Mouse (Mus musculus) layer of hippocampus, postnatal 14 days (tissue): Measurements from ENCODE around the gene Id1. TPM values are rescaled to one million over a fixed set of nuclear protein-coding genes. Genes with fewer than 3 reads are reported as not detected.

Experiments used
- DNase-seq, 2 experiments: peaks; one replicate each; pipeline ENCODE4 v3.0.0; 2021 to 2022; ENCODE audit warnings: low spot score in 2 of 2, mixed read lengths in 1 of 2
- total RNA-seq, 2 experiments: library from RNA; stranded (reverse); gene quantifications; 2 replicates each; pipeline ENCODE4 v1.2.3; 2021

The Id1 gene
- total RNA-seq, 2 experiments from 2014 or later: 32.9 to 35.8 TPM

DNA sequence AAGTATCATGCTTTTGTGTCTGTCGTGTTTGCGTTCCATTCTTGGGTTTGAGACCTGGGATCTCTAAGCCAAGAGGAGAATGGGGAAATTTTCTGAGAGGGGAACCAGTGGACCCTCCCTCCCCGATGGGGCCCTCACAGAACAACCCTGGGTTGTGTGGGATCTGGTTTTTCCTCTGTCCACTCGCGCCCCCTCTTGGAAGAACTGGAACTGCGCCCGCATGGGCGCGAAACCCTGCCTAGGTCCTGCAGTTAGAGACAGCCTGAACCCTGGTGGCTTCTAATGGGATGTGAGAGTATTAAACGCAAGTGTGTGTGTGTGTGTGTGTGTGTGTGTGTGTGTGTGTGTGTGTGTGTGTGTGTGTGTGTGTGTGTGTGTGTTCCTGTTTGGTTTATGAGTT lies 6.4 kb downstream of the Id1 start:
- DNase-seq: peak in 1 of 2 experiments; percentile 39

- no peak for DNase-seq
Measured at GRCm38 (mm10) chr2:152753944-152754711, 18.1 kb downstream of the Id1 start, which contains the start of gene Cox4i2. Gene Cox4i2 (plus strand): TSS chr2:152754173.

DNA sequence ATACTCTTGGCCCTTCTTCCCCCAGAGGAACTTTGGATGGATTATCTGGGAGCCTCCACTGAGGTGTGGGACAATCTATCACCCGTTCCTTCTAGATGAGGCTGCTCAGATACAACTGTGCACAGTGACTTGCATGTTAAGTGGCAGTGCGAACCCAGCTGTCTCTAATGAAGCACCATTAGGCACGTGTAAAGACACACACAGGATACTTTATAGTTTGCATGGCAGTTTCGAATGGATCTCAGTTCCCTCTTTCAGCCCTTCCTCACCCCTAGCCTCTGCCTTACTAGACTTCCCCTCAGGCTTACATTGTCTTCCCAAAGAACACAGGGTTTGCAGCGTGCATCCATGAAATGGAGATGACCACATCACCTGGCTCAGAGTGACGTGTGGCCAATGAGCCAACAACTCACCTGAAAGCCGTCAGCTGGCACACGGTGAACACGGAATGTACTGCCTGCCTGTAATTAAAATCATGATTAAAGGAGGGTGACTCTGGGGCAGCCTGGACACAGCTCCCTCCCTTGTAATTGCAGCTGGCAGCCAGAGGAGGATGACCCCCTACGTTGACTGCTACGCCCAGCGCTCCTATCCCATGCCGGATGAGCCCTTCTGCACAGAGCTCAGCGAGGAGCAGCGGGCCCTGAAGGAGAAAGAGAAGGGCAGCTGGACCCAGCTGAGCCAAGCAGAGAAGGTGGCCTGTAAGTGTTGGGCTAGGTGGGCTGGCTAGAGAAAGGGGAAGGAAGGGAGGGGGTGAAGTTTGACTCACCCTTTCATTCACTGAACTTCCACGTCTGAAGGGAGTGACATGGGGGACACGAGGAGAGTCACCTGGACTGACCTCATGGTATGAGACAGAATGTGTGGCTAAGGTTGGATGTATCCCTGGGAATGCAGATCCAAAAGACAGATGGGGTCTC lies 20.7 kb downstream of the Id1 start:
- no peak for DNase-seq

DNA sequence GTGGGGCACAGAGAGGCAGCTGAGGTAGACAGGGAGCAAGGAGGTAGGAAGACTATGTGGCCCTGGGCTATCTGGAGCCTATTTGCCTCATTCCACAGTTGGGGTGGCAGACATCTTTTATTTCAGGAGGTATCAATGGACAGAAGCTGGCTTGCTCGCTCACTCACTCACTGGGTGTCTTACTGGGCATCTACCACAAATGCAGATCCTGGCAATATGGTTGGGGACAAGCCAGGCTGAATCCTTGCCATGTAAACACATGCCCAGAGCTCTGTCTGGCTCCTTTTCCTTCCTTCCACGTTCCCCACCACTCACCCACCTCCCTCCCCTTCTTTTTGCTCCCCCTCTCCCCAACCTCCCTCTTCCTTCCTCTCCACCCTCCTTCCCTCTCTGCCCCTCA lies 21.4 kb downstream of the Id1 start:
- DNase-seq: no peak

GRCm38 (mm10) chr2:152758351-152758750 lies 22.3 kb downstream of the Id1 start:
- no peak for DNase-seq

DNA sequence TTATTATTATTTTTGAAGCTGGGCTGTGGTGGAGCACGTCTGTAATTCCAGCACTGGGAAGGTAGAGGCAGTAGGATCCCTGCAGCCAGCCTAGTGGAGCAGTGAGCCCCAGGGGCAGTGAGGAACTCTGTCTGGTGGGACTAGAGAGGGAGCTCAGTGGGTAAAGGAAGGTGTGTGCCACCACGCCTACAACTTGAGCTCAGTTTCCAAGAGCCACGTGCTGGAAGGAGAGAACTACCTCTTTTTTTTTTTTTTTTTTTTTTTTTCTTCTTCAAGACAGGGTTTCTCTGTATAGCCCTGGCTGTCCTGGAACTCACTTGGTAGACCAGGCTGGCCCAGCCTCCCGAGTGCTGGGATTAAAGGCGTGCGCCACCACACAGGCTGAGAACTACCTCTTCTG lies 27.3 kb downstream of the Id1 start:
- DNase-seq: no peak

DNA sequence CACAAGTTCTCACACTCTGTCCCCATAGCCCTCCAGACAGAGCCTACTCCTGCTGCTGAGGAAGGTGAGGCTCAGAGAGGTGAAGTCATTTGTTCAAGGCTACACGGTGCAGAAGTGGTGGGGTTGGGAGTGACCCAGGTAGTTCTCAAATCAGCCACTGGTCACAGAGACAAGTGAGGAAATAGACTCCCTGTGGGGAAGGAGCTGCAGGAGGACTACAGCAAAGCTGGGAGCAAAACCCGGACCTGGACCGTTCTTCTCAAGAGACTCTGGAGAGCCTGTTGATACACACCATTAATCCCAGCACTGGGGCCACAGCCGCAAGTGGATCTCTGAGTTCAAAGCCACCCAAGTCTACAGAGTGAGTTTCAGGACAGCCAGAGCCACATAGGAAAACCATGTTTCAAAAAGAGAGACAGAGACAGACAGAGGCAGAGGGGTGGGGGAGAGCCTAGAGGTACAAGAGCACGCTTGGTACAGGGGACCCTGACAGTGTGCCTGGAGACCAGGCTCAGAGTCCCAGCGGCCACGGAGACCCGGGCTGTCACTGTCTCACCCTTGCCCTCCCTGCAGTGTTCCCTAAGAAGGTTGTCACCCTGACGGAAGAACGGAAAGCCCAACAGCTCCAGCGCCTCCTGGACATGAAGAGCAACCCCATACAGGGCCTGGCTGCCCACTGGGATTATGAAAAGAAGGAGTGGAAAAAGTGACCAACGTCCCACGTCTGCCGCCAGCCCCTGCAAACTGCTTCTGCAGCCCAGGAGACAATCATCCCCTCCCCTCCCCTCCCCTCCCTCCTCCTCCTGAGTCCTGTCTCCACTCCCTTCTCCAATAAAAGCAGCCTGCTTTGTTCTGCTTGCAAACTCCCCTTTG lies 28.4 kb downstream of the Id1 start:
- DNase-seq: no peak

DNA sequence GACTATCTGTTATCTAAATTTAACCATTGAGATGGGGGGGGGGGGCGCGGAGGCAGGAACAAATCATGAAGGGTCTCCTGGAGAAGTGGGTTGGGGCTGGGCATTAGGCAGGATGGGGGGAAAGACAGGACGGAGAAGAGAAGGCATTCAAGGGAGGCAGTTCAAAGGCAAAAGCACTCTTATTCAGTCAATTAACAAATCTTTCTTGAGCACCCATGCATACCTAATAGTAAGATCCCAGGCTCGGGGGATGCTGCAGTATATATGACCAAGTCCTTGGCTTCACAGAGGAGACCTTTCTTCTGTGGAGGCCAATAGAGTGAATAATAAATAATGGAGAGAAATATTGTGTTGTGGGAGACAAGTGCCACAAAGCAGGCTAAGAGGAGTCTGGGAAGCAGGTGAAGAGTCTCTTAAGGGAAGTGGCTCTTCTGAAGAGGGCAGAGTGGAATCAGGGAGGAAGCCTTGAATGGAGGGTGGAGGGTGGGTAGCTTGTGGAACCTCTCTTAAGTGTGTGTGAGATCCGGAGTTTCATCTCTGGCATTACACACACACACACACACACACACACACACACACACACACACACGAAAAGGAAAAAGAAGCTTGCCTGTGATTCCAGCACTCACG lies 29.1 kb downstream of the Id1 start:
- DNase-seq: no peak

- DNase-seq: peak; percentile 81 to 89
Measured at GRCm38 (mm10) chr2:152766387-152767123, 30.5 kb downstream of the Id1 start.

GRCm38 (mm10) chr2:152767618-152768271 lies 31.7 kb downstream of the Id1 start:
- DNase-seq: no peak

GRCm38 (mm10) chr2:152769677-152770076 lies 33.6 kb downstream of the Id1 start:
- DNase-seq: no peak

- no peak for DNase-seq
Measured at GRCm38 (mm10) chr2:152771571-152771970, 35.5 kb downstream of the Id1 start.

- DNase-seq: no peak
Measured at GRCm38 (mm10) chr2:152772231-152772630, 36.2 kb downstream of the Id1 start.

GRCm38 (mm10) chr2:152775357-152775756 lies 39.3 kb downstream of the Id1 start:
- no peak for DNase-seq

GRCm38 (mm10) chr2:152776019-152776418 lies 40.0 kb downstream of the Id1 start:
- DNase-seq: no peak

DNA sequence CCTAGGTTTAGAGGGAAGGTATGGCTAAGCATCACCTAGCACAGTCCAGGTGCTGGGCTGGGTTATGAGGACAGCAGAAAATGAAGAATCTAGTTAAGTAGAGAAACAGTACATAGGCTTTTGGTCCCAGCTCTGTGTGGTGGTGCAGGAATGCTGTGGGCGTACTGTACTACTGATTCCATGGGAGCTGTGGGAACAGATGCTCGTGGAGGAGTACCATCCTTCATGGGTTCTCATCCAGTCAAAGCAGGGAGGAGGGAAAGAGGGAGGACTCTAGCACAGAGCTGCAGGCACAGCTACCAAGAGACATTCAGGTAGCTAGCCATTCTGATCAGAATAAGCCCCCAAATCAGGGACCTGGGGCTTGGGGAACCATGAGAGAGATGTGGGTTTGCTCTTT lies 40.4 kb downstream of the Id1 start:
- peak; percentile 57 to 88 for DNase-seq

DNA sequence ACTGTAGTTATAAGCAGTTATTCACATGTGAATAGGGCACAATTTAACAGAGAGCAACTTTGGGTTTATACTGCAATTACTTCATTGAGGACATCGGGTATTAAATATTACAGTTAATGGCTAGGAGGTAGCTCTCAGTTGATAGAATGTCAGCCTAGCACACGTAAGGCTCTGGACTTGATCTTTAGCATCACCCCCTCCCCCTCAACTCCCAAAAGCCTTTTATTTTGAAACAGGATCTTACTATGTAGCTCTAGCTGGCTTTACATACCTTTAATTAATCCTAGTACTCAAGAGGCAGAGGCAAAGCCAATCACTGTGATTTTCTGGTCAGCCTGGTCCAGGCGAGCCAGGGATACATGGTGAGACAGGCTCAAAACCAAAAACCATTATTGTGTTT lies 41.0 kb downstream of the Id1 start:
- no peak for DNase-seq

- no peak for DNase-seq
Measured at GRCm38 (mm10) chr2:152780466-152780865, 44.4 kb downstream of the Id1 start.

GRCm38 (mm10) chr2:152781031-152781711 lies 45.1 kb downstream of the Id1 start:
- DNase-seq: no peak
